26 mouse cellular contexts compared by ENCODE assay signal in the genomic region with DNA sequence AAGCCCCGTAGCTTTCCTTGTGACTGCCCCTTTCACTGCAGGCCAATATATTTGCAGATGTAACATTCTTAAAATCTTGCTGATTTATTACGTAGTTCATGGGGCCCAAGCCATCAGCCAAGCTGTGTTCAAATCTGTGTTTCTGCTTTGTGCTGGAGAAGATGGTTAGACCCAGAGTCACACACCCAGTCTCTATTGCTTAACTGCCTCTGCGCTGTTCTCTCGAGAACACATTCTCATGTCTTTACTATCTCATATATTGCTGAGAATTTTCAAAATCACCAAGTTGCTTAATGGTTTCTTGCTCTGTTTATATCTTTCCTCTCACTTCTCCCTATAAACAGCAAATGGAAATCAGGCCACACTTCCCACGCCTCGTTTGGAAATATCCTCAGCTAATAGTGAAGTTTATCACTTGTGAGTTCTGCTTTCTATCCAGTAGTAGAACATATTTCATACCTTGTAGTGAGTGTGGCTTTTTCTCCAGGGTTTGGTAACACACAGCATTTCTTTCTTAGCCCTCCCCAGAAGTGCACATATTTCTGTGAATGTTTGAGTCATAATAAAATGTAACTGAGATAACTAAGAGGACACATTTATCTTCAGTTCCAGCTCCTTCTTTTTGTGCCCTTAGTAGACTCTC. TPM values are rescaled to one million over a fixed set of nuclear protein-coding genes. Genes with fewer than 3 reads are reported as not detected.
"Had no signal": no experiment of that assay in that cellular context is flagged by ENCODE, and none has a peak within 500 bp of the region (broad histone marks: within the 10 kb centered on the region; RNA-seq: fewer than 3 reads in every experiment).

No protein-coding gene starts in this region.

- H3K4me1 ChIP-seq: liver, embryonic 15.5 days; megakaryocyte, embryonic 14.5 days; midbrain, embryonic 15.5 days had no signal

- H3K4me2 ChIP-seq: kidney, embryonic 15.5 days; liver, embryonic 11.5 days; liver, embryonic 15.5 days; midbrain, embryonic 11.5 days; midbrain, embryonic 15.5 days; neural tube, embryonic 12.5 days had no signal

- H3K4me3 ChIP-seq: kidney, embryonic 15.5 days; limb, embryonic 10.5 days; liver, embryonic 15.5 days; megakaryocyte, embryonic 14.5 days; midbrain, embryonic 15.5 days; neural tube, embryonic 12.5 days had no signal

- H3K27me3 ChIP-seq: kidney, embryonic 15.5 days; liver, embryonic 15.5 days; midbrain, embryonic 15.5 days; neural tube, embryonic 12.5 days had no signal

- H3K27ac ChIP-seq: kidney, embryonic 15.5 days; limb, embryonic 10.5 days; liver, embryonic 15.5 days; macrophage; midbrain, embryonic 15.5 days; neural tube, embryonic 12.5 days had no signal

- ATAC-seq: midbrain, embryonic 15.5 days had no signal

- DNase-seq: kidney, adult 2 months; kidney, postnatal 14 days; retina, postnatal 1 day; right cerebral cortex, postnatal 4 days; spleen, adult 18-20 months; thymus, adult 2 months; thymus, postnatal 25 days had no signal

- H3K36me3 ChIP-seq: kidney, embryonic 15.5 days; limb, embryonic 10.5 days; liver, embryonic 15.5 days; midbrain, embryonic 15.5 days; neural tube, embryonic 12.5 days had no signal

- H3K9me3 ChIP-seq: kidney, embryonic 15.5 days; limb, embryonic 10.5 days; liver, embryonic 15.5 days; megakaryocyte, embryonic 14.5 days; midbrain, embryonic 15.5 days; neural tube, embryonic 12.5 days had no signal

- H3K9ac ChIP-seq: kidney, embryonic 15.5 days; liver, embryonic 15.5 days; midbrain, embryonic 15.5 days; neural tube, embryonic 12.5 days had no signal

RNA-seq across cellular contexts. Expression of a gene that starts 10.6 kb away (rescaled TPM):
- total RNA-seq: monocyte, adult 5-6 weeks; neutrophil, adult 5-6 weeks had no signal
- polyA plus RNA-seq: macrophage had no signal

RNA-seq across cellular contexts. Expression of a gene that starts 46.4 kb away (rescaled TPM):
- total RNA-seq: layer of hippocampus, postnatal 14 days; monocyte, adult 5-6 weeks; neutrophil, adult 5-6 weeks had no signal
- polyA plus RNA-seq: kidney, adult 2 months; kidney, embryonic 15.5 days; large intestine, adult 2 months; limb, embryonic 10.5 days; limb, embryonic 14.5 days; liver, embryonic 11.5 days; liver, embryonic 15.5 days; macrophage; midbrain, embryonic 11.5 days; midbrain, embryonic 15.5 days; neural tube, embryonic 12.5 days; stomach, embryonic 14.5 days; testis, adult 2 months; thymus, adult 2 months; urinary bladder, adult 2 months had no signal

RNA-seq across cellular contexts. Expression of a gene that starts 46.7 kb away (rescaled TPM):
- total RNA-seq: layer of hippocampus, postnatal 14 days; left cerebral cortex, adult 18-20 months; left cerebral cortex, postnatal 14 days; monocyte, adult 5-6 weeks; neutrophil, adult 5-6 weeks had no signal
- polyA plus RNA-seq: kidney, adult 2 months; large intestine, adult 2 months; limb, embryonic 10.5 days; limb, embryonic 14.5 days; liver, embryonic 11.5 days; liver, embryonic 15.5 days; macrophage; neural tube, embryonic 12.5 days; stomach, embryonic 14.5 days; thymus, adult 2 months; urinary bladder, adult 2 months had no signal
